Mouse (Mus musculus) midbrain, postnatal 0 days (tissue): ENCODE data around the gene Nps. TPM values are rescaled to one million over a fixed set of nuclear protein-coding genes. Genes with fewer than 3 reads are reported as not detected.
A peak's percentile ranks its signal among the peaks of the same experiment; 100 is the strongest.
"Not testable (repeated sequence)": the region's sequence is repeated elsewhere in the genome, so short reads cannot be mapped to it uniquely, and the experiment has no call there.

ENCODE experiments used
- ATAC-seq: fragments of 200-750 bp; cut with Nextera tagmentation; 2 replicates; pipeline ENCODE4 v1.8.0; 2017; ENCODE audit warnings: moderate number of reproducible peaks, mild to moderate bottlenecking, moderate TSS enrichment, moderate library complexity; ENCODE audit not compliant: low FRiP score
- DNase-seq: peaks from one replicate; pipeline ENCODE4 v3.0.0-alpha.2; 2015; ENCODE audit warnings: low spot score
- H3K27ac ChIP-seq: fragments of 300-500 bp; sonication (generic); 2 replicates; pipeline ENCODE4 v1.5.1; 2014; ENCODE audit warnings: low read depth, mild to moderate bottlenecking, low read length, mixed read lengths
- H3K27me3 ChIP-seq: fragments of 300-500 bp; sonication (generic); 2 replicates; pipeline ENCODE4 v1.6.1; 2014; ENCODE audit warnings: low read length, control low read depth, mixed read lengths; ENCODE audit not compliant: insufficient read depth
- H3K36me3 ChIP-seq: fragments of 300-500 bp; sonication (generic); 2 replicates; pipeline ENCODE4 v1.6.1; 2014; ENCODE audit warnings: low read length, control low read depth, mixed read lengths; ENCODE audit not compliant: insufficient read depth
- H3K4me1 ChIP-seq: fragments of 300-500 bp; sonication (generic); 2 replicates; pipeline ENCODE4 v1.6.1; 2014; ENCODE audit warnings: mild to moderate bottlenecking, control low read depth, antibody characterized with exemption, low read length, mixed read lengths; ENCODE audit not compliant: insufficient read depth
- H3K4me2 ChIP-seq: fragments of 300-500 bp; sonication (generic); 2 replicates; pipeline ENCODE4 v1.6.1; 2014; ENCODE audit warnings: low read depth, mild to moderate bottlenecking, low read length, mixed read lengths; ENCODE audit not compliant: poor library complexity, severe bottlenecking
- H3K4me3 ChIP-seq: fragments of 300-500 bp; sonication (generic); 2 replicates; pipeline ENCODE4 v1.5.1; 2014; ENCODE audit warnings: low read depth, mild to moderate bottlenecking, low read length, moderate library complexity
- H3K9ac ChIP-seq: fragments of 300-500 bp; sonication (generic); replicated peaks from 2 replicates; pipeline ENCODE4 v1.6.1; 2014; ENCODE audit warnings: mild to moderate bottlenecking, low read length, moderate library complexity, mixed read lengths; ENCODE audit not compliant: poor library complexity, severe bottlenecking
- H3K9me3 ChIP-seq: fragments of 300-500 bp; sonication (generic); 2 replicates; pipeline ENCODE4 v1.6.1; 2016; ENCODE audit warnings: low read length, control low read depth
- CTCF ChIP-seq: IDR thresholded peaks from 2 replicates; pipeline ENCODE4 v1.5.1; 2016; ENCODE audit warnings: antibody characterized with exemption, mild to moderate bottlenecking
- WGBS: fragments of 180-500 bp; shearing (Covaris S2); extraction: QIAGEN DNeasy Blood & Tissue Kit; methylation state at CpG from one replicate; pipeline ENCODE4 v1.1.7; 2014; 5-methylcytosine and 5-hydroxymethylcytosine counted together
- polyA plus RNA-seq: library from polyadenylated mRNA; unstranded; fragments of >200 nt; fragmentation: Nextera tagmentation; extraction: Ambion mirVana; gene quantifications from 2 replicates; pipeline ENCODE4 v1.2.1, GENCODE M21; 2015
- total RNA-seq: library from RNA; depleted of rRNA; stranded (reverse); fragments of >200 nt; gene quantifications from 2 replicates; pipeline ENCODE4 v1.2.3, GENCODE M21; 2014; rRNA removed

The Nps gene
- total RNA-seq (0.66 TPM in 1 of 2 replicates, not detected in the other), polyA plus RNA-seq (0.63 TPM in 1 of 2 replicates, not detected in the other)

GRCm38 (mm10) chr7:135258053-135258753, at the start of gene Nps:
TSS of gene Nps (plus strand) at chr7:135258703.
- not testable (repeated sequence) for H3K4me2 ChIP-seq, DNase-seq, ATAC-seq, H3K27ac ChIP-seq, H3K9ac ChIP-seq, H3K4me1 ChIP-seq, H3K27me3 ChIP-seq, H3K4me3 ChIP-seq, H3K9me3 ChIP-seq, H3K36me3 ChIP-seq
- 91% methylated on average over 19 of the region's 19 CpGs for WGBS

- no peak overlapping the region for H3K27ac ChIP-seq
These were observed 49.4 kb upstream of the Nps start for GRCm38 (mm10) chr7:135208947-135209567.

GRCm38 (mm10) chr7:135210296-135210695, 48.2 kb upstream of the Nps start:
- TF ChIP-seq CTCF = no peak
- Histone ChIP-seq H3K9me3 (no peaks in the 10 kb centered on the region), H3K27me3 (no peaks in the 10 kb centered on the region), H3K27ac (no peak overlapping the region), H3K36me3 (no peaks in the 10 kb centered on the region), H3K4me3 (no peak overlapping the region), H3K4me2 (no peak overlapping the region), H3K9ac (no peak overlapping the region), H3K4me1 (no peaks in the 10 kb centered on the region)
- ATAC-seq = no peak
- no peak for DNase-seq

More at GRCm38 (mm10) chr7:135208947-135209567, 49.4 kb upstream of the Nps start:
- H3K4me3 ChIP-seq = no peak overlapping the region
- no peaks in the 10 kb centered on the region for H3K9me3 ChIP-seq
- H3K9ac ChIP-seq = no peak overlapping the region
- ATAC-seq (no peak), DNase-seq (no peak)
- H3K4me1 ChIP-seq = no peaks in the 10 kb centered on the region
- no peak for TF ChIP-seq CTCF
- H3K36me3 ChIP-seq = no peaks in the 10 kb centered on the region
- no peak overlapping the region for H3K4me2 ChIP-seq
- no peaks in the 10 kb centered on the region for H3K27me3 ChIP-seq
- 85% methylated on average over 6 of the region's 6 CpGs for WGBS

GRCm38 (mm10) chr7:135210831-135211230, 47.7 kb upstream of the Nps start:
- Histone ChIP-seq H3K9ac (no peak overlapping the region), H3K27ac (no peak overlapping the region), H3K4me2 (no peak overlapping the region), H3K4me1 (no peaks in the 10 kb centered on the region), H3K27me3 (no peaks in the 10 kb centered on the region), H3K9me3 (no peaks in the 10 kb centered on the region), H3K4me3 (no peak overlapping the region), H3K36me3 (no peaks in the 10 kb centered on the region)
- DNase-seq = peak; percentile 48
- TF ChIP-seq CTCF = no peak
- ATAC-seq = no peak
- WGBS = 81% methylated on average over 2 of the region's 2 CpGs

GRCm38 (mm10) chr7:135212505-135212904, 46.0 kb upstream of the Nps start:
- no peaks in the 10 kb centered on the region for H3K36me3 ChIP-seq
- no peaks in the 10 kb centered on the region for H3K9me3 ChIP-seq
- no peaks in the 10 kb centered on the region for H3K27me3 ChIP-seq
- no peak overlapping the region for H3K4me2 ChIP-seq
- no peaks in the 10 kb centered on the region for H3K4me1 ChIP-seq
- H3K9ac ChIP-seq = no peak overlapping the region
- DNase-seq (no peak), ATAC-seq (no peak)
- no peak overlapping the region for H3K4me3 ChIP-seq
- WGBS = 55% methylated on average over 2 of the region's 2 CpGs
- H3K27ac ChIP-seq = no peak overlapping the region
- no peak for TF ChIP-seq CTCF

GRCm38 (mm10) chr7:135221475-135221874, 37.0 kb upstream of the Nps start:
- H3K9ac ChIP-seq = no peak overlapping the region
- TF ChIP-seq CTCF = no peak
- H3K4me2 ChIP-seq = no peak overlapping the region
- ATAC-seq (no peak), DNase-seq (no peak)
- H3K27ac ChIP-seq = no peak overlapping the region
- H3K4me3 ChIP-seq = no peak overlapping the region
- WGBS = 88% methylated on average over 2 of the region's 2 CpGs
- no peaks in the 10 kb centered on the region for H3K36me3 ChIP-seq
- H3K4me1 ChIP-seq = no peaks in the 10 kb centered on the region
- H3K9me3 ChIP-seq = no peaks in the 10 kb centered on the region
- no peaks in the 10 kb centered on the region for H3K27me3 ChIP-seq
